Mouse (Mus musculus): ENCODE data around the gene Capn9.

The Capn9 gene

DNA sequence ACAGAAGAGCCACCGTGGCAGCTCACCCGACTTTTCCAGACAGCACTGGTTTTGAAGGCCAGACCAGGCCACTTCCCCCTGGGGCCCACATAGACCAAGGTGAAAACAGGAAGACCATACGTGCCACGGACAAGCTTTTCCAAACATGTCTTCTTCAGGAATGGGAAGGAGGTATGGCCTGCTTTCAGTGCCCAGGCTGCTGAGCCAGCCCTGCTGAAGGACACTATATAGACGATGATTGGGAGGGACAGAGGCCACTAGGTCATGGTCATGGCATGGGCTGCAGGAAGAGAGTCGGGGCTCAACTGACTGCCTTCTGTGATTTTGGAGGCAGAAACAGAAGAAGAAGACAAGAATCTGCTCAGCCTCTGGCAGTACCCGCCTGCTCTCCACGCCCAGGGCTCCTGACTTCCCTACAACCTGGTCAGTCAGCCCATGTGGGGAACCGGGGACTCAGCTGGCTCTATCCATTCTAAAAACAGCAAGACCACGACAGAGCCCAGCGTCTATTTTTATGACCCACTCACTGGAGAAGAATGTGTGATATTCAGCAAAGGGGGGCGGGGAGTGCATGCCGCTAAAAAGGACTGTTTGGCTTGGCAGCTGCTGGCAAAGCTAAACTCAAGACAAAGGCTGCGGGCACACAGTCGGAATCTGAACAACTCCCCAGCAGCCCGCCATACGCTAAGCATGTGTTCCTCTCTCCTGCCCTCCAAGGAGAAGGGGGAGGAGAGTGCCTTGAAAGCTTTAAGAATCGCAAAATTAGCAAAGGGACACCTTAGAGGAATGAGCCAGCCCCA, 67.8 kb downstream of the Capn9 start:
- peak; percentile 23 for DNase-seq

DNA sequence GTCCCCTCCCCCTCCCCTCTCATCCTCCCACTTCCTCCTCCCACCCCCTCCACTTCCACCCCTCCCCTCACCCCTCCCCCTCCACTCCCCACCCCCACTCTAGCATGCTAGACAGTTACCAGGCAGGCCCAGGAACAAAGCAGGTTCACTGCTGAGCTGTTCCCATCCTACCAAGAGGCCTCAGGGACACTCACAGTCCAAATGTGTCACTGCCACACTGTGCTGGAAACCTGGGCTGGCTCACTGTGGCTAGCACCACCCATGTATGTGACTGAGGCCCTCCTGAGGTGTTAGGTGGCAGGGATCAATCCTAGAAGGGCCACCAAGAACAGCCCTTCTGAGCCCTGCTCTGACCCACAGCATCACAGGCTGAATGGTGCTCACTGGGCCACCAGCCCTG, 72.4 kb downstream of the Capn9 start:
- DNase-seq = no peak

DNA sequence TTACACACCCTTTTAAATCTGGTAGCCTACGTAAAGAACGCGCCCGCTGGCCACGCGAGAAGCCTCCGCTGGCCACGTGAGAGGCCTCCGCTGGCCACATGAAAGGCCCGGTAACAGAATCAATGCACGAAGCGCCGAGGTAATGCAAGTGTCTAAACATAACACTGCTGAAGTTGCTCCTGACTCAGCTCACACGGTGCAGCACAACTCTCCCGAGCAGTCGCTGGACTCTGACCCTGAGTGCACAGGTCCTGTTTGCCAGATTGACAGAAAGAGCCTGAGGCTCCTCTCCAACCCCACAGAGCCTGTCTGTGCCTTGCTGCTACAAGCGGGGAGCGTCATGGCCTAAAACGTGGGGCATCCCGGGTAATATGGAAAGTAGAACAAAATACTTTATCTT, 75.9 kb downstream of the Capn9 start:
- DNase-seq = peak; percentile 46

DNA sequence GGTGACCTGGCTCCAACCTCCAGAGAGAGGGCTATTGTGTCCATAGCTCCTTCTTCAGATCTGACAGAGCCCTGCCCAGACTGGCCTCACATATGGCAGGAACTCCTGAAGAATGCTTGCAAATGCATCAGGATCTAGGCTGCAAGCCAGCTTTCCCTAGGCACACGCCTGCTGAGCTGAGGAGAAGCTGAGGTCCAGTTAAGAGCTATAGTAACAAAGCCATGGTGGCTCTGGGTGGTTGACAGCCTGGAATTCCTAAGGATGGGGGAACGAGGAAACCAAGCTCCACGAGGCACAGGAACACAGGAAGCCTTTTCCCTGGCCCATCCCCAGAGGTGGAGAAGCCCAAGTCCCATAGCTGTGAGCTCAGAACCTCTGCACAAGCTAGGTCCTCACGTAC, 76.6 kb downstream of the Capn9 start:
- DNase-seq = no peak

DNA sequence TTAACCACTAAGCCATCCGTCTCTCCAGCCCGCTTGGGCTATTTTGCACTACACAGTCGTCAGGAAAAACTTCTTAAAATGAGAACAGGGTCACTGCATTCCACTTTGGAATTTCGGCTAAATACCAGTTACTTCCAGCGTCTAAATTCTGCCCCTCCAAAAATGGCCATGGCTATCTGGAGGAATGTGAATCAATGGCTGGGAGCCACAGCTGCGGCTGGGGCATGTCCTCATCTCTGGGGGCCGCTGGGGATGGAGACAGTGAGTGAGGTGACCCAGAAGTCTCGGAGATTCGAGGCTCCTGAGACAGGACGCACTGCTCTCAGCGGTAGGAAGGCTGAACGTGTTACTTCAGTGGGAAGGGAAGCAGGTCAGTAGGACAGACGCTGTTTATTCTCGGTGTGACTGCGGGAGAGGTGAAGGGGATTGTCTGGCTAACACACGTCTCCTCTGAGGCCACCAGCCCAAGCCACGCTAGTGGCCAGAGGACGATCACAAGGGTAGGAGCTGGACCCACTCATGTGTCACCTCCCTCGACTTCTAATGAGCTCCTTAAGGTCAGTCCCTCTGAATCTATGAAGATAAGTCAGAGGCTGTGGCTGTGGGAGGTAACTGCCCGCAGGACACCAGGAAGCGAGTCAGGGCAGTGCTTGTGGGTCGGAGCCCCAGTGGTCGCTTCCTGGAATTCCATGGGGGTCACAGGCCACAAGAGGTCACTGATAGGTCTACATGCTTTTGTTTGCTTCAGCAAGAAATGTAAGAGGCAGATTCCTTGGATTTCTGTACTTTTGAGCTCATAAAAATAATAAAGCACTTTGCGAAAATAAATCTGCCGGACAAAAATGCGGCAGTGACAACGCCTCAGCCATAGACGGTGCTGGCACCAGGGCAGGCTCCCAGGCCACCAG, 77.9 kb downstream of the Capn9 start:
- no peak for DNase-seq

DNA sequence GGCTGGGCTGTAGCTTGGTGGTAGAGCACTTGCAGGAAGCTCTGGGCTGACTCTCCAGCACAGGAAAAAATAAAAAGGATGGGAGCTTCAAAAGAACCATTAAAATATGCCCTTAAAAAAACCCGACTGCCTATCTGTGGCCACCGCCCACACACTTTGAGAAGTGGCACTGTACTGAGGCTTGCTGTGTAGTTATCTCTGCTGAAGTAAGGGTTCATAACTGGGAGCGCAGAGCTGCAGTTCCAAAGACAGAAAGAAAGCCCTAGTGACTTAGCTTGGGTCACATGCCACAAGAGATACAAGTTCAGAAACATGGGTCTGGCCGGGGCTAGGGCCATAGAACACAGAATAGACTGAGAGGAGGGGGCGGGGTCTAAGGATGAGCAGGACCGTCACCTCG, 82.0 kb downstream of the Capn9 start:
- peak; percentile 67 for DNase-seq

DNA sequence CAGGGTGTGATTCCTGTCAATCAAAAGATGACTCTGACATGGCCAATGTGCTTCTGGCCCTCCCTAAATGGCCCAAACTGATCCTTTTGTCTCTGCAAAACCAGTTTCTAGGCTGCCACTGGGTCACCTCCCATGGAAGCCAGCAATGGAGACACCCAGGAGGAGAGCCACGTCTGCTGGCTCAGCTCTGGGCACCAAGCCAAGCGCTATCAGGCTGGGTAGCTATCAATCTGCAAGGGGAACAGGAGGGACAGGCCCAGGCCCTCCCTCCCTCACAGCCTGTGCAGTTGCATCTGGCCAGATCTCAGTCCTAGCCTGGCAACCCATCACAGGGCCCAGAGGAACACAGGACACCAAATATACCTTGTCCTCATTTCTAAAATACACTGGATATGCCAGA, 82.5 kb downstream of the Capn9 start:
- peak; percentile 86 for DNase-seq

DNA sequence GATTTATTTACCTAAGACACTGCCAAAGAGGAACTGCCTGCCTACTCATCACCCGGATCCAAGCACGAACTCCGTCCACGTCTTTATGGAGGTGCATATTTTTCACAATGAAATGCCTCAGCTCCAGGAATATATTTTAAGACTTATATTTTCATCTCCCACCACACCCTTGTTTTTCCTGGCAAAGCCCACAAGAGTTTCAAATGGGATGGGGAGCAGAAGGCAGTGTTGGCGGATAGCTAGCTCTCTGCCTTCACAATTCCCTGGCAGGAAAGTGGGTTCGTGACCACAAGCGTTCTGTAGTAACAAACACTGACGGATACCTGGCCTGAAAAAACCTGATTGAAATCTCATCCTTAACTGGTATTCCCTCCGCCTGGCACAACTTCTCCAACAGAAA, 85.9 kb downstream of the Capn9 start:
- DNase-seq = no peak

DNA sequence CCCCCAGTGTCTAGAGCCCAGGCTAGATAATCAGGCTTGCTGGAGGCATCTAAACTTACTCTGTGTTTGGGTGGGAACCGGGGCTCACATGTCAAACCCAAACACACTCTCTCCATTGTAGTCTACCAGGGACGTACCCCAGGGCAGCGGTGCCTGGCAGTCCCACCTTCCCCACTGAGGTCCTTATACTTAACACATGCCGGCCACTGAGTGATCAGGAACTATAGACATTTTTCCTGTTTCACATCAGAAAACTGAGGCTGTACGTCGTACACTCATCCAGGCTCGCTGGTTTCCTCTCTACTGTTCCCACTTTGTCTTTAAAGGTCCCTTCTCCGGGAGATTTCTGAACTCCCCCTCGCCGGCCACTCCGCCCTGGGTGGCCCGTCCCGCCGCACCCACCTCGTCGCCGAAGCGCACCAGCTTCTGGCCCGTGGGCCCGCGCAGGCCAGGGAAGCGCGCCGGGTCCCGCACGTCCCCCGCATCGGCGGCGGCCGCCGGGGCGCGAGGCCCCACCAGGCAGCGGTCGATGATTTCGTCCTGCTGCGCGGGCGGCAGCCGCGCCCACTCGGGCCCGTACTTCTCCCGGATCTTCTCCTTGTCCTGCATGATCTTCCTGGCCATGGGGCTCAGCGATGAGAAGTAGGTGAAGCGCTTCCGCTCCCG, 86.7 kb downstream of the Capn9 start:
- peak; percentile 11 for DNase-seq

DNA sequence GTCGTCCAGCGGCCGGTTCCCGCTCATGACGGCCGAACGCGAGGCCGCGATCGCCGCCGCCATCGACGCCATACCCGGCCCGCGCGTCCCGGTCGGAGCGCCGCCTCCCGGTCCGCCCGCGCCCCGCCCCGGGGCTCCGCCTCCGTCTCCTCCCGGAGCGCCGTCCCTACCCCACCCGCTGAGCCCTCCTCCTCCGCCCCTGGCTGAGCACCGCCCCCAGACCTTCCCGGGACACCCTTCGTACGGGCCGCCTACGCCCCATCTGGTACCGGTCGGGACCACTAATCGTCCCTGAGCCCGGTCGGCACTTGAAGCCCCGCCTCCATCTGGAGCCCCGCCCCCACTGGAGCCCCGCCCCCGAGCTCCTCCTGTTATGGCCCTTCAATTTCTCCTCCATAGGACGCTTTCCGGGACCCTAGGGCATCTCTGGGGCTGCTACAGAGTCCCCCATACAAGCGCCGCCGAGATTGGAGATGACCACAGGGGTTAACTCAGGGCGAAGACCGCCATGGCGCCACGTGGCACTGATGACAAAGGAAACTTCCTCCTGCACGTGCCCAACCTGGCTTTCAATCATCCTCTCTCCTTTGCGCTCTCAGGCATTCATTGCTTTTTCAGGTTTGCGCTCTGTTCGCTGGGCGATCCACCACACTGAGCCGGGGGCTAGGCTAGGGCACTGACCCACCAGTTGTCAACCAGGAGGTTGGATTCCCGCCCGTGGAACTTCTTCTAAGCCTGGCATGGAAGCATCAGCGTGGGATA, 87.4 kb downstream of the Capn9 start, which contains the start of gene 2310022B05Rik:
Gene 2310022B05Rik (minus strand): TSS at position 258 of the 762 bp plus-strand sequence.
- peak; percentile 90 for DNase-seq

DNA sequence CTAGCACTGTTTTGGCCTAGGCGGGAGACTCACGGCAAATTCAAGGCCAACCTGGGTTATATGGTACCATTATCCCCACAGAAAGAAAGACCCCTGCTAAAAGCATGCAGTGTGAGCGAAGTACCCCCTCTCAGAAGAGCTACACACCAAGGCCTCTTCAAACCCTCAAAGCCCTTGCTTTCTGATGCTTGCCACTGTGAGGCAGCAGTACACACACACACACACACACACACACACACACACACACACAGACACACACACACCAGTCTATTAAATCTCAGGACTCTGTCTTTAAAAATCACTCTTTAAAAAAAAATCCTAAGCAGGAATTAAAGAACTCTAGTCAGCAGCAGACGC, 87.9 kb downstream of the Capn9 start:
- DNase-seq = no peak

DNA sequence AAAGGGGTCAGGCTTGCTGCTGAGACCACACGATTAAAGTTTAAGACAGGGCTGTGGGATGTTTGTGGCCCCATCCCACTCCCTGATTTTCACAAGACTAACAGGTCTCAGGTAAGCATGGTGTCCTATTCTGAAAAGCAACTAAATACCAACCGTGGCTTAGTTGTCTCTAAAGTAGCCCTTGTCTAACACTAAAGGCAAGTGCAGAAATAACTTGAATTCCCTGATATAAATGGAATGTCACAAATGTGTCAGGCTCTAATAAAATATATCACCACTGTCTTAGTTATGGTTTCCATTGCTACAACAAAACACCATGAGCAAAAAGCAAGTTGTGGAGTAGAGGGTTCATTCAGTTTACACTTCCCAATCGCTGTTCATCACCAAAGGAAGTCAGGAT, 88.5 kb downstream of the Capn9 start:
- DNase-seq = no peak

All from liver (tissue).